Mouse (Mus musculus) CH12.LX (cell line): Measurements from ENCODE around the gene R3hdm2. TPM values are rescaled to one million over a fixed set of nuclear protein-coding genes. Genes with fewer than 3 reads are reported as not detected.

ENCODE experiments used
- DNase-seq: peaks from one replicate; pipeline ENCODE4 v3.0.0-alpha.2; 2013; ENCODE audit errors: extremely low read depth
- H3K27ac ChIP-seq: 2 replicates; pipeline ENCODE4 v1.5.1; 2012; ENCODE audit warnings: low read depth, mild to moderate bottlenecking, control low read depth, moderate library complexity; ENCODE audit not compliant: insufficient read depth
- H3K27me3 ChIP-seq: replicated peaks from 2 replicates; pipeline ENCODE3; 2012; ENCODE audit warnings: inconsistent platforms
- H3K36me3 ChIP-seq, 2 experiments: replicated peaks in 1 of 2; 2 replicates each; pipeline versions ENCODE3 to v1.6.1; 2012; ENCODE audit warnings: inconsistent platforms in 1 of 2, low read length in 1 of 2, mild to moderate bottlenecking in 1 of 2, mixed read lengths in 1 of 2, moderate library complexity in 1 of 2; ENCODE audit not compliant: control insufficient read depth in 1 of 2, insufficient read depth in 1 of 2
- H3K4me1 ChIP-seq, 2 experiments: 2 replicates each; pipeline ENCODE4 v1.6.1; 2012; ENCODE audit warnings: inconsistent platforms in 1 of 2, moderate library complexity in 1 of 2; ENCODE audit not compliant: insufficient read depth in 2 of 2, control insufficient read depth in 1 of 2
- H3K4me2 ChIP-seq: 2 replicates; pipeline ENCODE4 v1.6.1; 2012; ENCODE audit warnings: low read depth, mild to moderate bottlenecking, control low read depth; ENCODE audit not compliant: poor library complexity, insufficient read depth, severe bottlenecking
- H3K4me3 ChIP-seq, 3 experiments: fragments of 150-350 bp in 1 of 3; sonication (generic) in 1 of 3; replicated peaks in 1 of 3; 2 replicates each; pipeline versions ENCODE3 to v1.5.1; 2011 to 2012; ENCODE audit warnings: low read depth in 2 of 3, low read length in 2 of 3, mild to moderate bottlenecking in 2 of 3, moderate library complexity in 2 of 3, control low read depth in 1 of 3, improper control_type of control experiment in 1 of 3, inconsistent platforms in 1 of 3, mixed read lengths in 1 of 3; ENCODE audit not compliant: poor library complexity in 1 of 3
- H3K79me2 ChIP-seq: replicated peaks from 2 replicates; pipeline ENCODE4 v1.6.1; 2012; ENCODE audit warnings: mild to moderate bottlenecking, moderate library complexity; ENCODE audit not compliant: control insufficient read depth, poor library complexity, insufficient read depth, severe bottlenecking; ENCODE audit errors: extremely low read depth
- H3K9ac ChIP-seq: 2 replicates; pipeline ENCODE4 v1.6.1; 2012; ENCODE audit warnings: low read depth, mild to moderate bottlenecking, control low read depth, moderate library complexity; ENCODE audit not compliant: insufficient read depth
- H3K9me3 ChIP-seq: replicated peaks from 2 replicates; pipeline ENCODE3; 2012; ENCODE audit warnings: low read length, inconsistent platforms, mixed read lengths
- BHLHE40 ChIP-seq: IDR thresholded peaks from 2 replicates; pipeline ENCODE4 v1.6.1; 2011; ENCODE audit warnings: mild to moderate bottlenecking, low read depth, low read length, improper control_type of control experiment
- CHD1 ChIP-seq: IDR thresholded peaks from 2 replicates; pipeline ENCODE4 v1.6.1; 2012; ENCODE audit warnings: low read depth, low read length, improper control_type of control experiment, inconsistent platforms
- CHD2 ChIP-seq: IDR thresholded peaks from 2 replicates; pipeline ENCODE4 v1.6.1; 2011; ENCODE audit warnings: low read length, improper control_type of control experiment
- CTCF ChIP-seq, 2 experiments: IDR thresholded peaks in 1 of 2; conservative IDR thresholded peaks in 1 of 2; 2 replicates each; pipeline ENCODE4 v1.5.1; 2011 to 2012; ENCODE audit warnings: low read depth in 2 of 2, low read length in 2 of 2, improper control_type of control experiment in 1 of 2, inconsistent platforms in 1 of 2, mild to moderate bottlenecking in 1 of 2, moderate library complexity in 1 of 2
- E2F4 ChIP-seq: IDR thresholded peaks from 2 replicates; pipeline ENCODE4 v1.6.1; 2011; ENCODE audit warnings: low read depth, low read length, improper control_type of control experiment; ENCODE audit not compliant: insufficient replicate concordance
- ELF1 ChIP-seq: IDR thresholded peaks from 2 replicates; pipeline ENCODE4 v1.6.1; 2014; ENCODE audit warnings: low read depth, mild to moderate bottlenecking, inconsistent platforms, low read length, improper control_type of control experiment
- EP300 ChIP-seq: IDR thresholded peaks from 2 replicates; pipeline ENCODE4 v1.6.1; 2011; ENCODE audit warnings: low read length, improper control_type of control experiment
- ETS1 ChIP-seq: conservative IDR thresholded peaks from 2 replicates; pipeline ENCODE4 v1.6.1; 2012; ENCODE audit warnings: low read depth, mild to moderate bottlenecking, inconsistent platforms, low read length, improper control_type of control experiment, moderate library complexity
- GABPA ChIP-seq: IDR thresholded peaks from 2 replicates; pipeline ENCODE4 v1.6.1; 2012; ENCODE audit warnings: low read depth, low read length, improper control_type of control experiment, inconsistent platforms; ENCODE audit not compliant: insufficient replicate concordance
- HCFC1 ChIP-seq: IDR thresholded peaks from 2 replicates; pipeline ENCODE4 v1.6.1; 2012; ENCODE audit warnings: low read depth, mild to moderate bottlenecking, inconsistent platforms, low read length, improper control_type of control experiment
- IRF4 ChIP-seq: IDR thresholded peaks from 2 replicates; pipeline ENCODE4 v1.6.1; 2014; ENCODE audit warnings: low read depth, mild to moderate bottlenecking, inconsistent platforms, low read length, improper control_type of control experiment
- JUN ChIP-seq: IDR thresholded peaks from 2 replicates; pipeline ENCODE4 v1.6.1; 2011; ENCODE audit warnings: low read depth, mild to moderate bottlenecking, low read length, improper control_type of control experiment, moderate library complexity; ENCODE audit not compliant: insufficient read depth
- JUND ChIP-seq: conservative IDR thresholded peaks from 2 replicates; pipeline ENCODE4 v1.6.1; 2011; ENCODE audit warnings: low read depth, low read length, improper control_type of control experiment
- KAT2A ChIP-seq: IDR thresholded peaks from 2 replicates; pipeline ENCODE4 v1.6.1; 2012; ENCODE audit warnings: low read length, improper control_type of control experiment, inconsistent platforms; ENCODE audit not compliant: insufficient replicate concordance
- MAFK ChIP-seq: IDR thresholded peaks from 2 replicates; pipeline ENCODE4 v1.6.1; 2011; ENCODE audit warnings: low read length, improper control_type of control experiment; ENCODE audit not compliant: insufficient replicate concordance
- MAX ChIP-seq: IDR thresholded peaks from 2 replicates; pipeline ENCODE4 v1.6.1; 2011; ENCODE audit warnings: low read length, improper control_type of control experiment
- MAZ ChIP-seq: IDR thresholded peaks from 2 replicates; pipeline ENCODE4 v1.6.1; 2012; ENCODE audit warnings: low read depth, mild to moderate bottlenecking, inconsistent platforms, low read length, improper control_type of control experiment, moderate library complexity
- MEF2A ChIP-seq: IDR thresholded peaks from 2 replicates; pipeline ENCODE4 v1.6.1; 2014; ENCODE audit warnings: low read depth, mild to moderate bottlenecking, inconsistent platforms, low read length, improper control_type of control experiment, borderline replicate concordance
- MXI1 ChIP-seq: IDR thresholded peaks from 2 replicates; pipeline ENCODE4 v1.6.1; 2011; ENCODE audit warnings: mild to moderate bottlenecking, low read depth, low read length, improper control_type of control experiment
- MYC ChIP-seq: IDR thresholded peaks from 2 replicates; pipeline ENCODE4 v1.6.1; 2011; ENCODE audit warnings: low read depth, mild to moderate bottlenecking, improper control_type of control experiment, low read length
- NELFE ChIP-seq: IDR thresholded peaks from 2 replicates; pipeline ENCODE4 v1.6.1; 2011; ENCODE audit warnings: low read depth, low read length, improper control_type of control experiment
- NRF1 ChIP-seq: IDR thresholded peaks from 2 replicates; pipeline ENCODE4 v1.6.1; 2014; ENCODE audit warnings: low read depth, mild to moderate bottlenecking, inconsistent platforms, low read length, improper control_type of control experiment, moderate library complexity
- PAX5 ChIP-seq: IDR thresholded peaks from 2 replicates; pipeline ENCODE4 v1.6.1; 2012; ENCODE audit warnings: low read length, inconsistent platforms, mixed read lengths
- POLR2A ChIP-seq: IDR thresholded peaks from 2 replicates; pipeline ENCODE4 v1.6.1; 2011; ENCODE audit warnings: low read depth, mild to moderate bottlenecking, improper control_type of control experiment, low read length
- POLR2AphosphoS2 ChIP-seq: IDR thresholded peaks from 2 replicates; pipeline ENCODE4 v1.6.1; 2011; ENCODE audit warnings: low read depth, low read length, improper control_type of control experiment
- RAD21 ChIP-seq: IDR thresholded peaks from 2 replicates; pipeline ENCODE4 v1.6.1; 2011; ENCODE audit warnings: low read depth, mild to moderate bottlenecking, low read length, improper control_type of control experiment, moderate library complexity
- RCOR1 ChIP-seq: conservative IDR thresholded peaks from 2 replicates; pipeline ENCODE4 v1.6.1; 2012; ENCODE audit warnings: low read depth, mild to moderate bottlenecking, inconsistent platforms, low read length, improper control_type of control experiment
- SIN3A ChIP-seq: IDR thresholded peaks from 2 replicates; pipeline ENCODE4 v1.6.1; 2012; ENCODE audit warnings: low read length, improper control_type of control experiment, inconsistent platforms
- SMC3 ChIP-seq: IDR thresholded peaks from 2 replicates; pipeline ENCODE4 v1.6.1; 2011; ENCODE audit warnings: low read depth, low read length, improper control_type of control experiment
- TBP ChIP-seq: conservative IDR thresholded peaks from 2 replicates; pipeline ENCODE4 v1.6.1; 2011; ENCODE audit warnings: low read depth, low read length, improper control_type of control experiment
- TCF12 ChIP-seq: IDR thresholded peaks from 2 replicates; pipeline ENCODE4 v1.6.1; 2014; ENCODE audit warnings: low read depth, mild to moderate bottlenecking, inconsistent platforms, low read length, improper control_type of control experiment
- UBTF ChIP-seq: IDR thresholded peaks from 2 replicates; pipeline ENCODE4 v1.6.1; 2012; ENCODE audit warnings: low read depth, mild to moderate bottlenecking, inconsistent platforms, low read length, improper control_type of control experiment, moderate library complexity
- USF1 ChIP-seq: IDR thresholded peaks from 2 replicates; pipeline ENCODE4 v1.6.1; 2014; ENCODE audit warnings: low read depth, mild to moderate bottlenecking, inconsistent platforms, low read length, improper control_type of control experiment
- USF2 ChIP-seq: conservative IDR thresholded peaks from 2 replicates; pipeline ENCODE4 v1.6.1; 2011; ENCODE audit warnings: low read depth, low read length, improper control_type of control experiment
- ZC3H11A ChIP-seq: IDR thresholded peaks from 2 replicates; pipeline ENCODE4 v1.6.1; 2012; ENCODE audit warnings: low read depth, mild to moderate bottlenecking, inconsistent platforms, low read length, improper control_type of control experiment
- ZKSCAN1 ChIP-seq: IDR thresholded peaks from 2 replicates; pipeline ENCODE4 v1.6.1; 2012; ENCODE audit warnings: low read depth, inconsistent platforms, low read length, improper control_type of control experiment, borderline replicate concordance
- ZMIZ1 ChIP-seq: IDR thresholded peaks from 2 replicates; pipeline ENCODE4 v1.6.1; 2012; ENCODE audit warnings: low read depth, mild to moderate bottlenecking, inconsistent platforms, low read length, improper control_type of control experiment
- ZNF384 ChIP-seq: IDR thresholded peaks from 2 replicates; pipeline ENCODE4 v1.6.1; 2012; ENCODE audit warnings: low read depth, low read length, improper control_type of control experiment, inconsistent platforms
- dilution Hi-C: fragments of 300-500 bp; cut with MboI; formaldehyde crosslinking; loops from 2 replicates; pipeline ENCODE4 v1.14.3; 2020; ENCODE audit warnings: low sequenced_read_pairs; ENCODE audit not compliant: extremely low pct_unique_long_range_greater_than_20kb, extremely low pct_ligation_motif_present
- in situ Hi-C: fragments of 300-500 bp; cut with MboI; formaldehyde crosslinking; loops from 3 replicates; pipeline ENCODE4 v1.14.3; 2019; ENCODE audit warnings: low sequenced_read_pairs, low pct_ligation_motif_present, low pct_unique_long_range_greater_than_20kb, mixed read lengths
- polyA plus RNA-seq: library from polyadenylated mRNA; unstranded; fragments of >175 nt; gene quantifications from 2 replicates; pipeline ENCODE4 v1.2.1, GENCODE M21; 2012; ENCODE audit warnings: low read depth; ENCODE audit not compliant: insufficient read length
- total RNA-seq, 2 experiments: library from RNA; depleted of rRNA; stranded (reverse); fragments of 300-350 nt in 1 of 2; fragments of >200 nt in 1 of 2; gene quantifications; 2 replicates each; pipeline ENCODE4 v1.2.3; 2012 to 2014

The R3hdm2 gene
- total and polyA plus RNA-seq, 3 experiments = 7.0 to 23.6 (median 8.7) TPM

DNA sequence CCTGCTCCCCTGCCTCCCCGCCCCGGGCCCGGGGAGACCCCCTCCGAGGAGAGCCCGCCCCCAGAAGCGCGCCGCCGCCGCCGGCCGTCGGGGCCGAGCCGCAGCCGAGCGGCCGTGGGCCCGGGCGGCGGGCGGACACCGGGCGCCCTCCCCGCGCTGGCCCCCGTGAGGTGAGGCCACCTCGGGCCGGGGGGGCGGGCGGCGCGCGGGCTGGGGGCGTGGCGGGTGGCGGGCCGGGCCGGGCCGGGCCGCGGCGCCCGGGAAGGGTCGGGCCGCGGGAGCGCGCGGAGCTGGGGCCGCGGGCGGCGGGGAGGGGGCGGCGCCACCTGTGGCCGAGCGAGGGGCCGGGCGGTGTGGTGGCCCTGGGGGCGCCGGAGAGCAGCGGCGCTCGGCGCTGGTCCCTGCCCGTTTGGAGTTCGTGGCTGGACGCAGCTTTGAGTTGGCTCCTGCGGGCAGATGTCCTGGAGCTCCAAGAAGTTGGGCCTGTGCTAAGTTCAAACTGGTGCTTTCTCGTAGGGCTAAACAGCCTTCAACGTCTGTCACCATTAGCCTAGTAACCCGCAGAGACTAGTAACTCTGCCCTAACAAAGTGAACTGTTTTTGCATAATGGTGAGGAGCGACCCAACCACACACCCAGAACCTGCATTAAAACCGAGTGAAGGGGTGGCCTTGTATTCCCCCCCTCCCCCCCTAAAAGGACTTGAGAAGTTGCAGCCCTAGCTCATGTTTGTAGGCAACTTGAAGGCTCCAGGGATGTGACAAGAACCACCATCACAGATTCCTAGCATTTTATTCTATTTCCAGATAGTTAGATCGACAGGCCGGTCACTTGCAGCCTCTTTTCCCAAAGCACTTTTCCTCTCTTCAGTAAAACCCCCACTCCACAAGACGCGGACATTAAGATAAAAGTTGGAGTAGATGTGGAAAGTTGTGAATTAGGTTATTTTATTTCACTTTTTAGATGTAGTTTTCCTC lies 928 bp downstream of the R3hdm2 start:
- H3K4me3 ChIP-seq = peak overlapping the region; percentile 69 to 86 (median 80)
- peak; percentile 82 for DNase-seq
- H3K9ac ChIP-seq = peak overlapping the region; percentile 95
- H3K9me3 ChIP-seq = peaks cover 1% of the 10 kb centered on the region
- H3K4me1 ChIP-seq = peaks cover 2 to 18% of the 10 kb centered on the region in 2 experiments; a peak in 3 of 4 replicates
- in situ Hi-C loops = no loop called here
- dilution Hi-C loops = no loop called here
- TF ChIP-seq ZNF384 (no peak), TCF12 (0 out of 2 replicates have a peak, but pooled peaks have one; percentile 28), UBTF (no peak), MAFK (no peak), NELFE (peak; percentile 56; the same call in 1 of the 2 replicates), ZKSCAN1 (no peak), MAX (no peak), POLR2A (peak; percentile 67), PAX5 (no peak), SIN3A (peak; percentile 30; the same call in 1 of the 2 replicates), NRF1 (no peak), EP300 (no peak), E2F4 (no peak), GABPA (no peak), TBP (peak; percentile 68), ZC3H11A (no peak), MXI1 (peak; percentile 45; the same call in 1 of the 2 replicates), RCOR1 (no peak), ETS1 (no peak), ZMIZ1 (peak; percentile 49; the same call in 1 of the 2 replicates), JUN (no peak), POLR2AphosphoS2 (no peak), JUND (no peak), MYC (no peak), KAT2A (no peak), IRF4 (peak; percentile 31; the same call in 1 of the 2 replicates), HCFC1 (no peak), ELF1 (no peak), USF1 (no peak), CHD2 (no peak), RAD21 (no peak), CHD1 (0 out of 2 replicates have a peak, but pooled peaks have one; percentile 44), USF2 (no peak), MAZ (peak; percentile 72), SMC3 (no peak), CTCF (conservative IDR thresholded peaks at IDR 0.05 in 1 of 2, IDR thresholded peaks at IDR 0.05 in 1 of 2; ENCODE audit: low read depth in 2 of 2, low read length in 2 of 2) (peak in 1 of 2 experiments; percentile 34; a peak in 2 of 4 replicates), BHLHE40 (0 out of 2 replicates have a peak, but pooled peaks have one; percentile 13), MEF2A (no peak)
- H3K79me2 ChIP-seq = peaks cover 13% of the 10 kb centered on the region
- peak overlapping the region; percentile 95 for H3K27ac ChIP-seq
- H3K4me2 ChIP-seq = peak overlapping the region; percentile 98
- no peaks in the 10 kb centered on the region for H3K27me3 ChIP-seq
- H3K36me3 ChIP-seq = peaks cover 0 to 8% of the 10 kb centered on the region in 2 experiments
